Mouse (Mus musculus): ENCODE results near the gene Prss56. TPM values are rescaled to one million over a fixed set of nuclear protein-coding genes. Genes with fewer than 3 reads are reported as not detected.

Prss56 gene
- not detected in 2 replicates for polyA plus RNA-seq (2016; fragmentation: Nextera tagmentation; extraction: Ambion mirVana)

DNA sequence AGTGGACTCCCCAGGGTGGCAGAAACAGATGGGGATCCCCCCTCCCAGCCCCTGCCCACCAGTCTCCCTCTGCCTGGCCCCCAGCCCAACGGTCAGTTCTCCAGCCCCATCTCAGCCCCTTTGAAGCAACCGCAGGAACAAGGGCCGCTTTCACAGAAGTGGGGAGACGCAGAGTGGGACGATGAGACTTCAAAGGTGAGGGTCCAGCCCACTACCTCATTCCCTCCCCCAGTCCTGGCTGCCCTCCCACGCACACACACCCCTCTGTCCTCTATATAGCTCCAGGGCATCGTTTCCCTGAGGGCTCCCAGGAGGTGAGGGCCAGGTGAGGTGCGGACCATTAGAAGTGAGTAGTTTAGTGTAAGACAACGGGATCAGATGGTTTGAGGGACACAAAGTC is at the start of gene Prss56:
TSS of gene Prss56 (plus strand) at position 301 of the 400 bp plus-strand sequence.
- no peaks in the 10 kb centered on the region for H3K36me3 ChIP-seq (replicated peaks)
- 60% methylated on average over 8 of the region's 9 CpGs for WGBS
- no peak within 1 kb of the TSS for H3K9ac ChIP-seq
- H3K27me3 ChIP-seq, result peaks cover 74% of the 10 kb centered on the region
- no peak within 1 kb of the TSS for H3K27ac ChIP-seq
- no peak for ATAC-seq (ENCODE audit: low FRiP score)
- H3K4me1 ChIP-seq, result peaks cover 21% of the 10 kb centered on the region
- H3K4me2 ChIP-seq, result no peak within 1 kb of the TSS
- H3K9me3 ChIP-seq, result no peaks in the 10 kb centered on the region
- no peak within 1 kb of the TSS for H3K4me3 ChIP-seq (replicated peaks)

DNA sequence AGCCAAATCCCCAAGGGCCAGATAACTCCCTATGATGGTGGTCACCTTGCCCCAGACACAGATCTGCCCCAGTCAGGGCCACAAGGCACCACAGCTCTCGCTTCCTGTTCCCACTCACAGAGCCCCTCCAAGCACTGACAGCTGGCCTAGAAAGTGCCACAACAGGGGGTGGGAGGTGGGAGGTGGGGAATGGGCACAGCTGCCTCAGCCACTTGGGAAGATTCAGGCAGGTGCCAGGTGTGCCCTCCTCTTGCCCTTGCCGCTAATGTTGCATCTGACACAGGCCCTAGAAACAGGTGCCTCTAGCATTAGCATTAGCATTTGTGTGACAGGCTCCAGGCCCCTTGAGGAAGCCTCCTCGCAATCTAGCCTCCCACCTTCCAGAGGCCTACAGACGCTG is 41.6 kb upstream of the Prss56 start:
- 83% methylated on average over 4 of the region's 4 CpGs for WGBS
- Histone ChIP-seq H3K27me3 (no peaks in the 10 kb centered on the region), H3K4me3 (replicated peaks) (no peak overlapping the region), H3K27ac (no peak overlapping the region), H3K36me3 (replicated peaks) (no peaks in the 10 kb centered on the region), H3K4me2 (no peak overlapping the region), H3K4me1 (peaks cover 5% of the 10 kb centered on the region; the same call in 1 of the 2 replicates), H3K9ac (no peak overlapping the region), H3K9me3 (no peaks in the 10 kb centered on the region)
- no peak for ATAC-seq (ENCODE audit: low FRiP score)

DNA sequence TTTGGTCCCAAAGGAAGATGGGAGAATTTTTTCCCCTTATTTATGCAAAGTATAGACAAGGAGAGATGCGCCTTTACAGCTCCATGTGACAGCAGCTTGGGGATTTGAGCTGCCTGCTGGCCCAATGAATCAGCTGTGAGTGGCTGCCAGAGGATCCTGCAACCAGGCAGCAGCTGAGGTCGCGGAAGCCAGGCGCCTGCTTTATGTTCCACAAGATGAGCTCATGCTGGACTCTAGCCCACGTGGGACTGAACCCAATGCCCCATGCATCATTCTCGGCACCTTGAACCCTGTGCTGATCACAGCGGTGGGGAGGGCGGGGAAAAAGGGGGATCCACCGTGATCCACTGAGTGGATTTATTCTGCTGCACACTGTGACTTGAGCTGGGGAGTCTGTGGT is 40.7 kb upstream of the Prss56 start:
- no peak overlapping the region; the same call in 1 of the 2 replicates for H3K9ac ChIP-seq
- H3K27me3 ChIP-seq, result peaks cover 2% of the 10 kb centered on the region; the same call in 1 of the 2 replicates
- H3K27ac ChIP-seq, result peak overlapping the region; percentile 42; the same call in 1 of the 2 replicates
- no peak overlapping the region for H3K4me3 ChIP-seq (replicated peaks)
- ATAC-seq (ENCODE audit: low FRiP score), result 0 out of 2 replicates have a peak, but pooled peaks have one; percentile 53
- H3K36me3 ChIP-seq (replicated peaks), result no peaks in the 10 kb centered on the region
- 82% methylated on average over 9 of the region's 9 CpGs for WGBS
- H3K9me3 ChIP-seq, result no peaks in the 10 kb centered on the region
- H3K4me1 ChIP-seq, result peaks cover 5% of the 10 kb centered on the region; the same call in 1 of the 2 replicates
- no peak overlapping the region for H3K4me2 ChIP-seq

DNA sequence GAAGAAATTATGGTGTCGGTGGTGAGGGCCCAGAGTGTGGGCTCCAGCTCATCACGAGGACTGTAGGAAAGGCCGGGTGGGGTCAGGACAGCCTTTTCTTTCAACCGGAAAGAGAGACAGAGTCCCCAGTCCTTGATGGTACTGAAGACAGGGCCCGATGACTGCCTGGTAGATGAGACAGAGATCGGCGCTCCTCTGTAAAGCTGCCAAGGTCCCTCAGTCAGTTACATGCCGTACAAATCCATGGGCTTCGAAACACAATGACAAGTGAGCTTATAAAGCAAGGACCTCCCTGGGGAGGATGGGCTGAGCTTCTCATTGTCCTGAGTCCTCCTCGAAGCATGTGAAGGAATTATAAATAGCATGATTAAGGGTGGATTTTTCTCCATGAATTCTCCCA is 40.0 kb upstream of the Prss56 start:
- no peak overlapping the region for H3K27ac ChIP-seq
- H3K36me3 ChIP-seq (replicated peaks), result no peaks in the 10 kb centered on the region
- no peak overlapping the region for H3K9ac ChIP-seq
- peaks cover 9% of the 10 kb centered on the region; the same call in 1 of the 2 replicates for H3K27me3 ChIP-seq
- no peaks in the 10 kb centered on the region for H3K9me3 ChIP-seq
- WGBS, result 79% methylated on average over 10 of the region's 10 CpGs
- no peak for ATAC-seq (ENCODE audit: low FRiP score)
- no peak overlapping the region for H3K4me2 ChIP-seq
- no peak overlapping the region for H3K4me3 ChIP-seq (replicated peaks)
- peaks cover 5% of the 10 kb centered on the region; the same call in 1 of the 2 replicates for H3K4me1 ChIP-seq

DNA sequence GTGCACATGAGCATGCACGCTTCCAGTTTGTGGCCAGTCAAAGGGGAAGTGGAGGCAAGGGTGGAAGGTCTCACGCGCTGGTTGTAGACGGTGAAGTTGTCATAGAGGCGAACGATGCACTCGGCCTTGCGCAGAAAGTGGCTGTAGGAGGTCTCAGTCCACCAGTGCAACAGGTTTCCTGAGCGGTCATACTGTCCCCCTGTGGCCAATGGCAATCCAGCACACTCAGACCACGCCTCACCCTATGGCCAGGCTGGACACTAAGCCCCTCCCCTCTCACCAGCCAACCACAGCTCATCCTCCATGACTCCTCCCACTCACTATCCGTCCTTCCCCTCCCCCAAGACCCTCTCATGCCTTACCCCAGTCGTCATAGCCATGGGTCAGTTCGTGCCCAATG is 33.7 kb upstream of the Prss56 start:
- H3K27me3 ChIP-seq, result peaks cover 72% of the 10 kb centered on the region
- H3K4me3 ChIP-seq (replicated peaks), result no peak overlapping the region
- WGBS, result 37% methylated on average over 13 of the region's 13 CpGs

DNA sequence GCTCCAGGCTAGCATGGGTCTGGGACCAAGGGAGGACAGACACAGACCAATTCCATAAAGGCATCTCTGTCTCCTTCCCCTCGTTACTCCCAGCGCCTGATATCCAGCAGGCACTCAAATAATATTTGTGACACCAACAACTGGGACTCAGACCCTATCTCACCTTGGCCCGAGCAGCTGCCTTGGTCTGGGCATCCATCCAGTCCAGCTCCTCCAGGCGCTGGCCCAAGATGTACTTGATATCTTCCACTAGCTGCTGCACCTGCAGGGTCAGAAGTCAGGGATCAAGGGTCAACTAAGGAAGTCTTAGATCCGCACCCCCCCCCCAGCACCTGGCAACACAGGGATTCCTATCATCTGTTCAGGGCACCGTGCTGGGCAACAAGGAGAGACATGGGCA is 31.8 kb upstream of the Prss56 start:
- Histone ChIP-seq H3K9ac (no peak overlapping the region), H3K27me3 (peaks cover 90% of the 10 kb centered on the region), H3K36me3 (replicated peaks) (no peaks in the 10 kb centered on the region), H3K9me3 (no peaks in the 10 kb centered on the region), H3K4me3 (replicated peaks) (no peak overlapping the region), H3K4me2 (no peak overlapping the region), H3K4me1 (peaks cover 26% of the 10 kb centered on the region), H3K27ac (no peak overlapping the region)
- 90% methylated on average over 6 of the region's 6 CpGs for WGBS
- no peak for ATAC-seq (ENCODE audit: low FRiP score)

More for the DNA sequence above, 33.7 kb upstream of the Prss56 start:
- no peak overlapping the region for H3K27ac ChIP-seq
- no peaks in the 10 kb centered on the region for H3K36me3 ChIP-seq (replicated peaks)
- H3K4me1 ChIP-seq, result peaks cover 9% of the 10 kb centered on the region
- H3K9ac ChIP-seq, result no peak overlapping the region
- H3K9me3 ChIP-seq, result no peaks in the 10 kb centered on the region
- no peak overlapping the region for H3K4me2 ChIP-seq
- ATAC-seq (ENCODE audit: low FRiP score), result no peak

DNA sequence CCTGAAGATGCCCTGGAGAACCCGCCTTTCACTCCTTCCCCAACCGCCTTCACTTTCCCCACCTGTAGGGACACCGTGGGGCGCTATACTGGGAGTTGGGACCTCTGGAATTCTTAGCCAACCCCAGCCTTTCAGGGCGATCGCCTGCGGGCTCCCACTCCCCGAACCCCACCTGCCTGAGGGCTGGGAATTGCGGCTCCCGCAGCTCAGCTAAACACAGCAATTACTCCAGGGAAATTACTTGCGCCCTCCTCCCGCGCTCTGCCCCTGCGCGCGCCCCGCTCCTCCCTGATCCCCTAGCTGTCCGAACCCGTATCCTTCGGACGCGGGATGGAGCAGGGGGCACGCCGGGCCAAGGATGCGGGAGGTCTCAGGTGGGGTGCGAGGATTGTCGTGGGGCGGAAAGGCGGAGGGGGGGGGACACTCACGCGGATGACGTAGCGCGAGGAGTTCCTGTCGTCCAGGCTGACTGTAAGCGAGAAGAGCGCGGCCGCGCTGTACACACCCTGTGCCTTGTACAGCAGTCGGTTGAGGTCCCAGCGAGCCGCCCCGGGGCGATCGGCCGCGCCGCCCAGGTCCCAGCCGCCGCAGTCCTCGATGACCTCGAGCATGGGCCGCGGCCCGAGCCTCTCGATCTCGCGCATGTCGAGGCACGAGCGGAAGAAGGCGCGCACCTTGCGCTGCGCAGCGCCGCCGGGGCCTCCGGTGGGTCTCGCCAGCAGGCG is 29.2 kb upstream of the Prss56 start:
- Histone ChIP-seq H3K4me1 (peaks cover 26% of the 10 kb centered on the region), H3K36me3 (replicated peaks) (no peaks in the 10 kb centered on the region)
- WGBS, result under 1% methylated on average over 72 of the region's 72 CpGs

DNA sequence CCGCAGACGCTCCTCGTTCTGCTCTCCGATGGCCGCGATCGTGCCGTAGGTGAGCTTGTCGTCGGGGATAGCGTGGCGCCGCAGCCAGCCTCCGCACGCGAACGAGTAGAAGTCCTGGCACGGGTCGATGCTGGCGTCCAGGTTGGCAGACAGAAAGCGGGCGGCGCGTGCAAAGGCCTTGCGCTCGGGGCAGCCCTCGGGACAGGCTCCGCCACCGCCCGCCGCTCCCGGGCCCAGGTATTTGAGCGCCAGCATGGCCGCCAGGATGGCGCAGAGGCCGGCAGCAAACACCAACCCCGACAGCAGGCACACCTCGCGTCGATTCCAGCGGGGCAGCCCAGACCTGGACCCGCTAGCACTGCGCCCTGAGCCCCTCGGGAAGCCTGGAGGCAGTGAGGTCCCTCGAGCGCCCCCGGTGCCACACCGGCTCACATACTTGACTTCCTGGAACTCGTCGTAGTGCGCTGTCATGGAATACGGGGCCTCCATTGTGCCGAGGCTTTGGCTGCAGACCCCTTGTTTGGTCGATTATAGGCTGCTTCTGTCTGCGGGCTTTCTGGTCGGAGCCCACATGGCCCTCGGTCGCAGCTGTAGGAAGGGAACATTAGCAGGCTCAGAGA is 28.5 kb upstream of the Prss56 start:
- peaks cover 100% of the 10 kb centered on the region for H3K27me3 ChIP-seq
- H3K9me3 ChIP-seq, result no peaks in the 10 kb centered on the region
- no peaks in the 10 kb centered on the region for H3K36me3 ChIP-seq (replicated peaks)
- 2% methylated on average over 56 of the region's 58 CpGs for WGBS
- no peak for ATAC-seq (ENCODE audit: low FRiP score)
- peak overlapping the region; percentile 73 for H3K4me2 ChIP-seq
- no peak overlapping the region for H3K27ac ChIP-seq
- peak overlapping the region; percentile 36; the same call in 1 of the 2 replicates for H3K9ac ChIP-seq
- peak overlapping the region; percentile 48 for H3K4me3 ChIP-seq (replicated peaks)
- peaks cover 26% of the 10 kb centered on the region for H3K4me1 ChIP-seq

More for the DNA sequence above, 29.2 kb upstream of the Prss56 start:
- Histone ChIP-seq H3K4me3 (replicated peaks) (peak overlapping the region; percentile 48), H3K27me3 (peaks cover 100% of the 10 kb centered on the region), H3K9ac (peak overlapping the region; percentile 36), H3K9me3 (no peaks in the 10 kb centered on the region), H3K4me2 (peak overlapping the region; percentile 73), H3K27ac (no peak overlapping the region)
- ATAC-seq (ENCODE audit: low FRiP score), result peak; percentile 40; the same call in 1 of the 2 replicates

DNA sequence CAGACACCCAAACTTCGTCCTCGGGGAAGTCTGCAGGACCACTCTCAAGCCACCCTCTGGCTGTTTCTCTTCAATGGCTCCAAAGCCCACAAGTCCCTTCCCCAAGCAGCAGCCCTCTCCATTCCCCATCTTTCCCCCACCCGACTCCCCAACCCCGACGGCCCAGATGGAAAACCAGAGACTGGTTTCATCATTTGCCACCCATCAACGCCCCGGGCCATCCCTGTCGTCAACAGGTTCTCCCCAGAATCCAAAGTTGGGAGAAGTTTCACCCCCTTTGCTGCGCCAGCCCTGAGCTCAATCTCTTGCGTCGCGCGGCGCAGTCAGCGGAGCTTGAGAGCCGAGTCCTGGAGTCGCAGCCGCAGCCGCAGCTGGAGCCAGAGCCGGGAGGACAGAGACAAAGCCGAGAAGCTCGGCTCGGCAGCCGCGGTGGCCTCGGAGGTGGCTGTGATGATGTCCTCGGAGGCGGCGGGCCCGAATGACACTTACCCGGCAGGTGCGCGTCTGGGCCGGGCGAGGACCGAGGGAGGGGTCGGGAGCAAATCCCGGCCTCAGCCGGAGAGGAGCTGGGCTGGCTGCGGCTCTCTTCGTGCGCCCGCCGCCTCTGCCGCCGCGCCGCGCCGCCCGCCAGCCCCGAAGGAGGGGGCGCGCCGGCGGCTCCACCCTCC is 27.4 kb upstream of the Prss56 start:
- Histone ChIP-seq H3K9me3 (no peaks in the 10 kb centered on the region), H3K36me3 (replicated peaks) (no peaks in the 10 kb centered on the region), H3K27ac (peak overlapping the region; percentile 25; the same call in 1 of the 2 replicates), H3K4me1 (peaks cover 26% of the 10 kb centered on the region), H3K4me2 (peak overlapping the region; percentile 73), H3K27me3 (peaks cover 89% of the 10 kb centered on the region), H3K4me3 (replicated peaks) (peak overlapping the region; percentile 48), H3K9ac (peak overlapping the region; percentile 49)
- peak; percentile 42 for ATAC-seq (ENCODE audit: low FRiP score)
- under 1% methylated on average over 47 of the region's 56 CpGs for WGBS

DNA sequence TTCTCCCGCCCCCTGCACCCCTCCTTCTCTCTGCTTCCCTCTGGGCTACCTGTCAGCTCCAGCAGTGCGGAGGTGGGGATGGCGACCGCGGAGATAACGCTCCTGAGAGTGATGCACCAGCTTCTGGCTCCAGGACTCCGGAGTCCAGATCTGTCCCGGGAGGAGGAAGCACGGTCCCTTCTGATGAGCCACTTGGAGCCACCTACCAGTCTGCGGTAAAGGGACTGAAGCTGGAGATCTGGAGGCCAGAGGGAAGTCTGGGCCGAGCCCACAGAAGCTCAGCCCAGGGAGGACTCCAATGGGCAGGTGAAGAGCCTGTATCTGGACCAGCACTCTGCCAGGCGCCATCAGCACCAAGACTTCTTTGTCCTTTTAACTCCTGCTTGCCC is 26.9 kb upstream of the Prss56 start, which contains the start of gene Ecel1:
TSS of gene Ecel1 (minus strand) at position 323 of the 389 bp plus-strand sequence.
- ATAC-seq (ENCODE audit: low FRiP score), result no peak; the same call in 1 of the 2 replicates
- no peaks in the 10 kb centered on the region for H3K36me3 ChIP-seq (replicated peaks)
- peak within 1 kb of the TSS; percentile 46 for H3K27ac ChIP-seq
- H3K4me2 ChIP-seq, result peak within 1 kb of the TSS; percentile 73
- peaks cover 88% of the 10 kb centered on the region for H3K27me3 ChIP-seq
- peak within 1 kb of the TSS; percentile 49 for H3K9ac ChIP-seq
- peak within 1 kb of the TSS; percentile 48 for H3K4me3 ChIP-seq (replicated peaks)
- H3K9me3 ChIP-seq, result no peaks in the 10 kb centered on the region
- WGBS, result 3% methylated on average over 12 of the region's 12 CpGs
- H3K4me1 ChIP-seq, result peaks cover 26% of the 10 kb centered on the region

DNA sequence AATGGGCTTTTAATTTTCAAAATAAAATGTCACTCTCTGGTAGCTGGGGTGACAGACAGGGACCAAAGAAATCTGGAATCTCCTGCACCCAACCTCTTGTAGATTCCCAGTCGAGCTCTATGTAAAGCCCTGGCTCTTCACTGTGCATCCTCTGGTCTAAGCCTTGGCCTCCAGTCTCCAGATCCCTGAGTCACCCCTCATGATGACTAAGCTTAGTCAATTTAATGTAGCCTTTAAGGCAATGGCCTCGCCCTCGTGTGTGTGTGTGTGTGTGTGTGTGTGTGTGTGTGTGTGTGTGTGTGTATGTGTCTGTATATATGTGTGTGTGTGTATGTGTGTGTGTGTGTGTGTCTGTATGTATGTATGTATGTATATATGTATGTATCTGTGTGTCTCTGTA is 23.7 kb upstream of the Prss56 start:
- WGBS, result 78% methylated on average over 3 of the region's 3 CpGs
- H3K9me3 ChIP-seq, result no peaks in the 10 kb centered on the region
- no peak overlapping the region for H3K4me2 ChIP-seq
- ATAC-seq (ENCODE audit: low FRiP score), result no peak
- H3K27me3 ChIP-seq, result peaks cover 64% of the 10 kb centered on the region
- H3K4me1 ChIP-seq, result peaks cover 28% of the 10 kb centered on the region
- no peak overlapping the region for H3K9ac ChIP-seq
- no peak overlapping the region for H3K27ac ChIP-seq
- H3K4me3 ChIP-seq (replicated peaks), result no peak overlapping the region
- H3K36me3 ChIP-seq (replicated peaks), result no peaks in the 10 kb centered on the region

All from forebrain, embryonic 12.5 days (tissue).